Mouse (Mus musculus): ENCODE data around the gene Man1a.

The Man1a gene

GRCm38 (mm10) chr10:54013143-54013791, 63.1 kb downstream of the Man1a start:
- DNase-seq, result no peak

- DNase-seq, result peak; percentile 58
Measured at GRCm38 (mm10) chr10:54009154-54009553, 67.3 kb downstream of the Man1a start.

- no peak for DNase-seq
Measured at GRCm38 (mm10) chr10:54006868-54007267, 69.5 kb downstream of the Man1a start.

GRCm38 (mm10) chr10:54005847-54006246, 70.6 kb downstream of the Man1a start:
- no peak for DNase-seq

- DNase-seq, result no peak
Measured at GRCm38 (mm10) chr10:54002936-54003335, 73.5 kb downstream of the Man1a start.

GRCm38 (mm10) chr10:53997301-53997700, 79.1 kb downstream of the Man1a start:
- no peak for DNase-seq

GRCm38 (mm10) chr10:53996216-53996615, 80.2 kb downstream of the Man1a start:
- no peak for DNase-seq

- no peak for DNase-seq
Measured at GRCm38 (mm10) chr10:53994591-53994990, 81.8 kb downstream of the Man1a start.

- no peak for DNase-seq
Measured at GRCm38 (mm10) chr10:53990434-53990833, 86.0 kb downstream of the Man1a start.

- DNase-seq, result no peak
Measured at GRCm38 (mm10) chr10:53984894-53985293, 91.5 kb downstream of the Man1a start.

GRCm38 (mm10) chr10:53984086-53984485, 92.3 kb downstream of the Man1a start:
- DNase-seq, result no peak

GRCm38 (mm10) chr10:53978647-53979046, 97.8 kb downstream of the Man1a start:
- DNase-seq, result no peak

- no peak for DNase-seq
Measured at GRCm38 (mm10) chr10:53974180-53974579, 102.2 kb downstream of the Man1a start.

GRCm38 (mm10) chr10:53959759-53960158, 116.7 kb downstream of the Man1a start:
- DNase-seq, result no peak

- DNase-seq, result no peak
Measured at GRCm38 (mm10) chr10:53941597-53941996, 134.8 kb downstream of the Man1a start.

GRCm38 (mm10) chr10:53938199-53938598, 138.2 kb downstream of the Man1a start:
- DNase-seq, result no peak

GRCm38 (mm10) chr10:53936078-53936477, 140.3 kb downstream of the Man1a start:
- no peak for DNase-seq

- DNase-seq, result no peak
Measured at GRCm38 (mm10) chr10:53929722-53930500, 146.5 kb downstream of the Man1a start.

- DNase-seq, result no peak
Measured at GRCm38 (mm10) chr10:53927904-53928303, 148.5 kb downstream of the Man1a start.

GRCm38 (mm10) chr10:53925456-53925855, 151.0 kb downstream of the Man1a start:
- DNase-seq, result no peak

GRCm38 (mm10) chr10:53922236-53922635, 154.2 kb downstream of the Man1a start:
- no peak for DNase-seq

- no peak for DNase-seq
Measured at GRCm38 (mm10) chr10:53917517-53917916, 158.9 kb downstream of the Man1a start.

GRCm38 (mm10) chr10:53915719-53916118, 160.7 kb downstream of the Man1a start:
- DNase-seq, result no peak

GRCm38 (mm10) chr10:53914974-53915609, 161.3 kb downstream of the Man1a start:
- DNase-seq, result no peak
